Mouse (Mus musculus): ENCODE results near the gene Hand1.
"Not testable (repeated sequence)": the region's sequence is repeated elsewhere in the genome, so short reads cannot be mapped to it uniquely, and the experiment has no call there.

Gene Hand1

DNA sequence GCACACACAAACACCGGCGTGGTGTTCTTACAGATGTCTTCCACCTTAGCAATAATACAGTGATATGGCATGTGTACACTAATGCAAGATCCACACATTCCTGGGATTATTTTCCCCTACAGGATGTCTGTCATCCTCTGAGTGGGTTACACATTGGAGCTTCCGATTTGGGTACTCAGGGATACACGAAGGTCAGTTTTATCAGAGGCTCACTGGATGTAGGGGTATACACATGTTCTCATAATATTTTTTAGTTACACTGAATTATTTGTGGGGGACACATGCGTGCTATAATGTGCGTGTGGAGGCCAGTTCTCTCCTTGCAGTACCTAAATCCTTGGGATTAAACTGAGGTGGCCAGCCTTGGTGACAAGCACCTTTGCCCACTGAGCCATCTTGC is 1.4 kb upstream of the Hand1 start:
- DNase-seq (ENCODE audit: low spot score in 2 of 2) = no peak

DNA sequence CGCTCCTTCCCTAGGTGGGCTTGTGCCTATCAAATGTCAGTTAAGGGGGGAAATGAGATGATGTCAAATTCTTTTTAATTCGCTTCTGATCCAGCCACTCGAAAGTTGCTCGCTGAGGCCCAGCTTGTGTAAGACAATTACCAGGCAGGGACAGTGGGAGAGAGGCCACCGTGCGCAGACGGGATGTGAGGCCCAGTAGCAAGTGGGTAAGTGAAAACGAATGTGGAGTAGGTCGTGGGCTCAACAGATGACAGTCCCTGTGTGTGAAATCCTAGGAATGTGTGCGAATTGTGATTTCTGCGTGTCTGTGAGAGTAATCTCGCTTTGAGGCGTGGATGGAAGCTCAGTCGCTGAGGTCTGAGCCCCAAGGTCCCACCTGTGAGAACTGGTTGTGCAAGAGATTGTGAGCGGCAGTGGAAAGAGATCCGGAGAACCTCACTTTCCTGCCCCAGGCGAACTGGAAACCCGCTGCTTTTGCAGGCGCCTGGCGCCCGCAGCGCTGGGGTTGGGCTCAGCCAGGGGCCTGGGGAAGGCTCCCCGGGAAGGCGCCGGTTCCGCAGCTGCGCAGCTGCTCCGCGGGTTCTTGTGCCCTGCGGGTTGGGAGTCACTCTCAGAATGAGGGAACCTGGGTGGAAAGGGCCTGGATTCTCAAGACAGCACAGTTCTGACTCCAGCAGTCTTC is 819 bp upstream of the Hand1 start:
- DNase-seq (ENCODE audit: low spot score in 2 of 2) = no peak

DNA sequence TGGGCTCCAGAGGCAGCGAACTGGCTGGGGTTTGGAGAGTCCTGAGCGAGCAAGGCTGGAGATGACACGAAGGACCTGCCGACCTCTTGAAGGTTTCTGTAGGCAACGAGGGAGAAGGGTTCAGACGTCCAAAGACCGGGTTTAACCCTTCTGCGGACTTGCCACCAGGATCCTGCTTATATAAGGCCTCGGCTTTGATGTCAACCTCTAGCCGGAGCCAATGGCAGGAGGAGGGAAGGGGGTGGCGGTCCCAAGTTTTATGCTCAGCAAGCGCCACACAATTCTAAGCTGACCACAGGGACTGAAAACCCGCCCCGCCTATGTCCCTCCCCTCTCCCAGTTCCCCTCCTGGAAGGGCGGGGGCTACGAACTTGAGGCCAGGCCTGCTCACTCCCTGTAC is 757 bp downstream of the Hand1 start:
- no peak for DNase-seq (ENCODE audit: low spot score in 2 of 2)

DNA sequence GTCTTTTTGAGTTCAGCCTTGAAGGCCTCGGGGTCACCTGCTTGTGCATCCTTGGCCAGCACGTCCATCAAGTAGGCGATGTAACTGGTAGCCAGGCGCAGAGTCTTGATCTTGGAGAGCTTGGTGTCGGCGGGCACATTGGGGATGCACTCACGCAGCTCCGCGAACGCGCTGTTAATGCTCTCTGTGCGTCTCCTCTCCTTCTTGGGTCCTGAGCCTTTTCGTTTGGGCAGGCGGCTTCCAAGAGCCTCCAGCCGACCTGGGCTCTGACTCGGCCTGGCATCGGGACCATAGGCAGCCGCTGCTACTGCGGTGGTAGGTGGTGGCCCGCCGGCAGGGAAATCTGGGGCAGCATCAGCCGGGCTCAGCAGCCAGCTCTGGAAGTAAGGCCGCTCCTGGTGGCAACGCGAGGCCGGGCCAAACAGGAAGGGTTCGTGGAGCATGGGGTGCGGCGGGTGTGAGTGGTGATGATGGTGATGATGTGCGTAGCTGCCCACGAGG is 1.3 kb downstream of the Hand1 start:
- DNase-seq (ENCODE audit: low spot score in 2 of 2) = no peak

DNA sequence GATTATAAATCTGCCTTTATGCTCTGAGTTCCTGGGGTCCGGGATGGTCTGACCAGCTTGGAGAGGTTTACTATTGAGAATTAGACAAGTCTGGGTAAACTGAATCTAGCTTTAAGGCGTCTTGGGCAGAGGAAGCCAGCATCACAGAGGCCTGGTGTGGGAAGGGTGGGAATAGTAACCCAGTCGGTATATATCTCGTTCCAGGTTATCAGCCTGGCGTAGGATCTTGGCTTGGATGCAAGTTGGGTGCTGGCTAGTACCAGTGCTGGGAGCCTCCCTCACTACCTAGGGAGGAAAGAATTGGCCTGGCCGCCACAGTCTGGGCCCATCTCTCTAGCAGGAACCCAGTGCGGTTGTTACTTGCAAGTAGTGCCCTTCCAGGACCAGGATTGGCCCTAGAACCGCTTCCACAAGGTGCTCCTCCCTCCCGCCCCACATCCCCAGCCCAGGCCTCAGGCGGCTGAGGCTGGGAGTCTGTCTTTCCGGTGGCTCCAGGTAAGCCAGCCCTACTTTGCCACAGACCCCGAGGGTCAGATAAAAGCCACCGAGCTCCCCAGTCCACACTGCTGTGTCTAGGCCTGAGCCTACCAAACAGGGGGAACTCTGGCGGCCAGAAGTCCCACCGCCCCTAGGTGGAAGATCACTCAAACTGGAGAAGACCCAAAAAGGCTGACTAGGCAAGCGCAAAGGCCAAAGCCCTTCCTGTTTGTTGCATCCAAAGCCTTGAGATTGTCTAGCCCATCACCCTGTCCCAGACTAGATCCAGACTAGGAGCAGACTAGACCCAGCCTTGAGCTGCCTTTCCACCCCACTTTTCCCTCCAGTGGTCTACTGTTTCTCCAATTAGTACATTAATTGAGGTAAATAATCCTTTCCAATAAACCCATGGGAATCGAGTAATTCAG is 2.5 kb downstream of the Hand1 start:
- no peak for DNase-seq (ENCODE audit: low spot score in 2 of 2)

DNA sequence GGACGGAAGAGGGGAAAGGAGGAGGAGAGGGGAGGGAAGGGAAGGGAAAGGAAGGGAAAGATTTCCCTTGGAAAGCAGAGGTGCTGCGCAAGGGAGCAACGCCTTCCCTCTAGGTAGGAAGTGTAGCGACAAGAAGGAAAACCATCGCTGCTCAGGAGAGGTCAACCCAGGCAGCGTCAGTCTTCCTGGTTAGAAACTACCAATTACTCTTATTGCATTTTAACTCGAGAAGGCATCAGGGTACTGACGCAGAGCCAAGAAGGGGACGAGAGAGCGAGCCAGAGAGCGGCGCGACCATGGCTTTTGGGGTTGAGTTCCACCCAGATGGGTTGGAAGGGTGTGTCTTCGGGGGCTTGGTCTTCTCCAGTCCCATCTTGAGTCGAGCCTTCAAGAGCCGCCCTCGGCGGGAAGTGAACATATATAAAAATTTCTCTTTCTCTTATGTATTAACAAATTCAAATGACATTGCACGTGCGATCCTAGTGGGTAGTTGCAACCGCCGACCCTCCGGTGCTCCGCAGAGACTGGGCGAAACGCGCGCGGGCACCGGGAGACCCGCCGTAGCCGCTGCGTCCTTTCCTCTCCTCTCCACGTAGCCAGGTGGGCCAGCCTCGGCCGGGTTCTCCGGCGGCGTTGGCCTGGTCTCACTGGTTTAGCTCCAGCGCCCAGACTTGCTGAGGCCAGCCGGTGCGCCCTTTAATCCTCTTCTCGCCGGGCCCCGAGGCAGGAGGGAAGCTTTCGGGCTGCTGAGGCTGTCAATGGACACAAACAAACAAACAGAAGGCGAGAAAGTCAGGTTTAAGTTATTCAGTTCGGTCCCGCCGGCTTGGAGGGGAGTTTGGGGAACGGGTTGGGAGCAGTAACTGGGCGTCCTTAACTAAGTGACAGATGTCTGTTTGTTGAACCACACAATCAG is 3.4 kb downstream of the Hand1 start:
- DNase-seq (ENCODE audit: low spot score in 2 of 2) = no peak

DNA sequence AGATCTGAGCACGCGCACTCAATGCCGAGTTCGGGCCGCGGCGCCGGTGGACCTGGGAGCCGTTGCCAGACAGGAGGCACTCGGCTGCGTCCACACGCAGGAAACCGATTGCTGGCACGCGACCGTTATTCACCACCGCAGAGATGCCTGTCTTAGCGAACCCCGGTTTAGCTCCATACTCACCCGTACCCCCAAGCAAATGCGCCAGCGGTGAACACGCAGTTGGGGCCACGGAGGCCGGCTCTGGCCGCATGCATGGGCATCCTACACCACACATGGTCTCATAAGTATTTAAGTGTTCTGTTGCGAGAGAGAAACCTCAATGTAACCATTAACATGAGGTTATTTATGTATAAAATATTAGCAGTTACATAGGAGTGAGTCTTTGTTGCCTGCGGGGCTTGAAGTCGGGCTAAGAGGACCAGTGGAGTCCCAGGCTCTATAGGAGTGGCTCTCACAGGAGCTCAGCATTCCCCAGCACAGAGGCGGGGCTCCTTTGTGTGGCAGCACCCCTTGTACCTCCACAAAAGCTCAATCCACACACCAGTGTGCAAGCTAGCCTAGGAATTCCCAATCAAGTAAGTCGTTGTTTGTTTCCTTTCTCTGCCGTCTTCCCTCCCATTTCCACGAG is 4.6 kb downstream of the Hand1 start:
- no peak for DNase-seq (ENCODE audit: low spot score in 2 of 2)

DNA sequence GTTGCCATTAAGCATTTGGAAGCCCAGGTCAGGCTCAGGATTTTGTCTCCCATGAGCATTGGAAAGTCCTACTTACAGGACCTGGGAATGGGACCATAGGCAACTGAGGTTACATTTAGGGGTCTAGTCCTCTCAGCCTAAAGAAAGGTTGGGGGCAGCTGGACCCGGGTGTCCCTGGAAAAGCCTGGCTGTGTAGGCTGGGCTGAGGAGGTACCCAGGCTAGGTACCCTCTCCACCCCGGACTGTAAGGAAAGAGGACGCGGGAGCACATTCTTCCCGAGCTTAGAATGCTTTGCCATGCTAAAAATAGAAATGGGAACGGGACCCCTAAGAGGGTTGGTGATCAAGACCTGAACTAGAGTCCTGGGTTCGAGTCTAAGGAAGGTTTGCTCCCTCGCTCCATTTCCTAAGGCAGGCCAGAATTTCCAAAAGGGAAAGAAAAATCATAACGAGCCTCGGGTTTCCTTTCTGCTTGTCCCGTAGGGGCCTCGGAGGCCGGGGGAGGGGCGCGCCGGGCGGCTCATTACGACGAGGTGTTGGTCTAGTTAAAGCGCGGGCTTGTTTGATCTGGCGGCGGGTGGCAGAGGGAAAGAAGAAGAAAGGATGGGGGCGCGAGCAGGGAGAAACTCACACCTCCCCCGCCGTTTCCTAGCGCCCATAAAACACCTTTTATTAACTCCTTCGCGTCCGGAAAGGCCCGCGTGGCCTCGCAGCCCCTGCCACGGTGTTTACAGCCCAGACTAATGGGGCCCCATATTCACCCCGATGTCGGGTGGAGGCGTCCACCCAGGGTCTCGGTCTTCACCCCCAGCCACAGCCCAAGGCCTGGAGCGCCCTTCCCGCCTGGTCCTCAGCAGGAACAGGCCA is 5.3 kb downstream of the Hand1 start:
- DNase-seq (ENCODE audit: low spot score in 2 of 2) = no peak

DNA sequence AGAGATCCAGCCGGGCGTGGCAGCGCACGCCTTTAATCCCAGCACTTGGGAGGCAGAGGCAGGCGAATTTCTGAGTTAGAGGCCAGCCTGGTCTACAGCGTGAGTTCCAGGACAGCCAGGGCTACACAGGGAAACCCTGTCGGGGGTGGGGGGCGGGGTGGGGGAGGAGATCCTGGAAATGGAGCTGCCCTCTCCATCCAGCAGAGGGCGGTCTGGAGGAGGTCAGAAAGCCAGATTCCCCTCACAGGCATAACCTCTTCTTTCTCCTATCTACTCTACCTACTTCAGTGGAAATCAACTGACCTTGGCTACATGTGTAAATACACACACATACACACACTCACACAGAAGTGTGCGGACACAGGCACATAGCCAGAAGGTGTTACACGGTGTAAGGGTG is 7.4 kb downstream of the Hand1 start:
- not testable (repeated sequence) for DNase-seq (ENCODE audit: low spot score in 2 of 2)

DNA sequence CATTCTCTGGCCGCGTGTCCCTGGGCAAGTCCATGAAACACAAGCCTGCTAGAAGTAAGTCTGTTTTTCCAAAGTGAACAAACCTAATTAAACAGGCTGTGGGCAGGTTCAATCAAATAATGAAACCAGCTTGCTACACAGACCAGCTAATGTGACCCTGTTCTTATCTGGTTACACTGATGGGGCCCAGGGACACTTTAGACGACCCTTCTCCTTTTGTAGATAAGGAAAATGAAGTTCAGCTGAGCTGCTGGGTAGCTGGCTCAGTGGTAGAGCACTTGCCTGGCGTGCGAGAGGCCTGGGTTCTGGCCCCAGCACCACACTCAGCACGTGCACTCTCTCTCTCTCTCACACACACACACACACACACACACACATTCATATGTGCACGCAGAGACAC is 8.9 kb downstream of the Hand1 start:
- DNase-seq (ENCODE audit: low spot score in 2 of 2) = no peak

DNA sequence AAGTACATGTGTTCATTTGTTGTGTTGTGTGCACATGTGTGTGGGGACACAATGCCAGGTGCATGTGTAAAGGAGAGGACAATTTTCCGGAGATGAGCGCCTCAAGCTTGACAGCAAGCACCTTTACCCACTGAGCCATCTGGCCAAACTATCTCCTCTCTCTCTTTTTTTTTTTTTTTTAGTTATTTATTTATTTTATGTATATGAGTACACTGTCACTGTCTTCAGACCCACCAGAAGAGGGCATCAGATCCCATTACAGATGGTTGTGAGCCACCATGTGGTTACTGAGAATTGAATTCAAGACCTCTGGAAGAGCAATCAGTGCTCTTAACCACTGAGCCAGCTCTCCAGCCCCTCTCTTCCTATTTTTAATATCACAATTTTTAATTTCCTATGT is 9.5 kb downstream of the Hand1 start:
- DNase-seq (ENCODE audit: low spot score in 2 of 2) = not testable (repeated sequence)

DNA sequence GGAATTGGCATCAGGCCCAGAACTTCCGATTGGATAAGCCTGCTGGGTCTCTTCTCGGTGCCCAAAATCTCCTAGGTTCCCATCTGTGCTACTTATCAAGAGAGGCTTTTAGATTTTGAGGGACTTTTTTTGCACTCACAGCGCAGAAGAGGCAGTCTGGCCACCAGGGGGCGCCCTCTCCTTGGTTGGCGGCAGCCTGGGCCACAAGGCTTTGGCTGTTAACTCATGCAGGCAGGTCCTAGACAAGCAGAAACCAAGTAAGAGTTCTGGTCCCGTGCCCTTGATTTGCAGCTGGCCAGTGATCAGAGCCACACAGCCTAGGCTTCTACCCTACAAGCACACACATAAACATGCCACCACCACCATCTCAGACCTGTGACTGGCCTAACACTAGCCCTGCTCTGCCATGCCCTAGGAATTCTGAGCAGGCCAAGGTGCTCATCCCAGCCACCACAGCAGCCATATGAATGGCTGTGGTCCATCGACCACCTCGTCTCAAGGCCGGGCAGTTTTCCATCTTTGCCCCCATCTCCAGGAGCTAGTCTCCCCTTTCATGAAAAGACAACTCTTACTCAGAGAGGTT is 12.5 kb downstream of the Hand1 start:
- peak; percentile 59 to 64 for DNase-seq (ENCODE audit: low spot score in 2 of 2)

DNA sequence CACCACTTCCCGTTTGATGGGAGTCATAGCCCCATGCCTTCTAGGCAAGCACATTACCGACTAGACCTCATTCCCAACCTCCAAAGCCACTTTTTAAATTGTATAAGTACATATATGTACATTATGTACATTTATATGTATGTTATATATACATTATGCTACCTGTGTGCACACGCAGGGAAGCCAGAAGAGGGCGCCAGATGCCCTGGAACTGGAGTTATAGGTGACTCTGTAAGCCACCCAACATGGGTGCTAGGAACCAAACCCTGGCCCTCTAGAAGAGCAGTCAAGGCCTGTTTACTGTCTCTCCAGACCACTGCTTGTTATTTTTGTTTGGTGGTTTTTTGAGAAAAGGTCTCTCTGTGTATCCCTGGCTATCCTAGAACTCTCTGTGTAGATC is 14.4 kb downstream of the Hand1 start:
- DNase-seq (ENCODE audit: low spot score in 2 of 2) = no peak

DNA sequence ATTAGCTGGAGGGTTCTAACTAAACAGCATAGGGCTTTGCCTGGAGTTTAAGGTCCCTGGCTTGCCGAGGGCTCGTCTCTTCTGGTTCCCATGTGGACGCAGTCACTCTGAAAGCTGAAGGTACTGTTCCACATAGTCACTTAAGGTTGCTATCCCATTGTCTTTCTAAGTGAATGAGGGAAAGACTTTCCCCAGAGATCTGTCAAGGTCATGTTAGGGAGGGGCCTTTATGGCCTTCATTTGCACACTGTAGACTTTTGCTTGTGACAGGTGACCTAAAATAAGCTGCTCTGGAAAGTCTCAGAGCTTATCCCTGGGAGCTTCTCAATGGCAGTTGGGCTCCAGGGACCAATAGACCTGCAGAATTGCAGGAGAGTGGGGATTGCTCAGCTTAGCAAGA is 19.0 kb downstream of the Hand1 start:
- DNase-seq (ENCODE audit: low spot score in 2 of 2) = no peak

DNA sequence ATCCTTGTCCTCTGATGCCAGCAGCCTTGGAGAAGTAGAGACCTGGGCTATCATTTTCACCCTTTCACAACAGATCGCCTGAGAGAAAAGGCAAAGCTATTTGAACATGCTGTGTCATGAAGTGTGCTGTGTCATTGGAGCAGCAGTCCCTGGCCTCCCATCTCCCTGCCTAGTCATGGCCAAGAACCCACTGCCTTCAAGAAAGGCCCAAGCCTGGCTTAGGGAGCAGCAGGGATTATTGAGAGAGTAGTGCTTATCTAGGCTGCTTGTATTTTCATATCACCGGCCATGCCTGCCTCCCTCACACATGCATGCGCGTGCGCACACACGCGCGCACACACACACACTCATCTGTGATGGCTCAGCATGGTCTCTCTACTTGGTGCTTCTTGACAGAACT is 20.4 kb downstream of the Hand1 start:
- DNase-seq (ENCODE audit: low spot score in 2 of 2) = no peak

DNA sequence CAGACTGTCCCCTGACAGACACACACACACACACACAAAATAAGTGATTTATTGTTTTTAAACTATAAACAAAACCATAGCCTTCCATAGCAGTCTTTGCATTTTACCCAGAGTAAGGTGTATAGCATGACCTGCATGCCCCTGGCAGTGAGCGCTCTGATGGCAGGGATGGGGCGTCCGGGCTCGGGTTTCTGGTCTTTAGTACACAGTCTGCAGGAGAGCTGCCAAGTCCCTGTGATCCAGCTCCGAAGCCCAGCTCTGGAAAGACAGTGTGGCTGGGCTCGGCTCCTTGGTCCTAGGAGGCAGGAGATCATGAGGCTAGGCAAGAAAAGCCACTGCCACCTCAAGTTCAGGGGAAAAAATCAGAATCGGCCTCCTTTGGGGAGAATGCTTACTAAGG is 21.6 kb downstream of the Hand1 start:
- no peak for DNase-seq (ENCODE audit: low spot score in 2 of 2)

DNA sequence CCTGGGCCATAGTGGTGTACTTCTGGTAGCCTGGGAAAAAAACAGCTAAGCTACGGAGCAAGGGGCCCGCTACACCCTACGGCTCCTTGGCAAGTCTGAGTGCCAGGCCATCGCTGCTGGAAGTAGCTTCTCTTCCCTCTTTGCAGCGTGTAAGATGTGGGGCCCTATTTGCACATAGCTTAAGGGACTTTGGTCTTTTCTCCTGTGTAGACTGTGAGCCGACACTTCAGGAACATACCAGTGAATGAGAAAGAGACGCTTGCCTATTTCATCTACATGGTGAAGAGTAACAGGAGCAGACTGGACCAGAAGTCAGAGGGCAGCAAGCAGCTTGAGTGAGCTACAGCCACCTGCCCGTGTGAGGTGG is 22.9 kb downstream of the Hand1 start:
- no peak for DNase-seq (ENCODE audit: low spot score in 2 of 2)

DNA sequence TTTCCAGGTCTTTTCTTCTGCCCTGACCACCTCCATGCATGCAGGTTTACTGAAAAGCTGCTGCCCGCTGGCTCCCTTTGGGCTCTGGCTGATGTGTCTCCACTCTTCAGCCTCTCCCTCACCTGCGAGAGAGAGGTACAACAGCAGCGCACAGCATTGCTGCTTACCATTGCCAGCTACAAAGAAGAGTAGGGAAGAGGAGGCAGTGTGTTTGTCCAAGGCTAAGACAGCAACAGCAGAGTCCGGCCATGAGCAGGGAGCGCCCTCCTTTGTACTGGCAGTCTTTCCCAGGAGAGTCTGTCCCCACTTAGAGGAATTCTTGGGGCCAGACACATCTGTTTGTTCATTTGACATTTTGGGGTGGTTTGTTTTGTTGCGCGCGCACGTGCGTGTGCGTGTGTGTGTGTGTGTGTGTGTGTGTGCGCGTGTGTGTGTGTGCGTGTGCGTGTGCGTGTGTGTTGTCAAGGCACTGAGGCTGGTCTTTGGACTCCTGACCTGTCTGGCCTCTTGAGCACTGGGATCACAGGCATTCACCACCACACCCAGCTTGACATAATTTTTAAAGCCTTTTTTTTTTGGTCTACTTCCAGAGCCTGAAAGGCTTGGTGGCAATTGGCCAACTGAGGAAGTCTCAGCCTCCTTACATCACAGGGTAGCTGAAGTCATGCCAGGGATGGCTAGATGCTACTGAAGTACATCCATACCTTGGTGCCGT is 23.4 kb downstream of the Hand1 start:
- DNase-seq (ENCODE audit: low spot score in 2 of 2) = no peak

DNA sequence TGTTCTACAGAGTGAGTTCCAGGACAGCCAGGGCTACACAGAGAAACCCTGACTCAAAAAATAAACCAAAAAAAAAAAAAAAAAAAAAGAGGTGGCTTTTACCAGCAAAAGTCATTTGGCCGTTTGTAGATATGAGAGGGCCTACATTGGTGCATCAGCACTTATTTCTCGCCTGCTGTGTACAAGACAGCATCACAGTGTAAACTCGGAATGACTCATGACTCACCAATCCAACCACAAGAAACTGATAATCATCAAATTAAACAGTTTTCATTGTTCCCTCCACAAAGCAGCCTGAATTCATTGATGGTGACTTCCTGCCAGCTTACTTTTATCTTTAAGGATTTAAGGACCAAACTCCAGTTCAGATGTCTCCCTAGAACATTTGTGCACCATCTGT is 27.6 kb downstream of the Hand1 start:
- DNase-seq (ENCODE audit: low spot score in 2 of 2) = no peak

DNA sequence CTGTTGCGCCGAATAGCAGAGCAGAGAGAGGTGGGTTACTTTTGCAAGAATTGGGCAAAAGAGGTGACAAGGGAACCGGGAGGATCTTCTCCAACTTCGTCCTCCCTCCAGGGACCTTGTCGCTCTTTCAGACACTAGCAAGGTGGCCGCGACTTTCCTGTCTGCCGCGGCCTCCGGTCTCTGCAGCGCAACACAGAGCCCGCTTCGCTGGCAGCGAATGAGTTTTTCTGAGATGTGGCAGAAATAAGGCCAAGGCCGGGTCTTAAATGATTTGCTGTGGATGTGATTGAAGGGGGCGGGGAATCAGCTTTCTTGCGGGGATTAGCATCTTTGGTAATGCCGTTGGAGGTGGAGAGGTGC is 30.1 kb downstream of the Hand1 start:
- DNase-seq (ENCODE audit: low spot score in 2 of 2) = no peak
